Mouse (Mus musculus) brain, embryonic 14.5 days (tissue): ENCODE results near the gene Cdhr2.

Experiments used
- CTCF ChIP-seq: fragments of 200-500 bp; IDR thresholded peaks from 2 replicates; pipeline ENCODE4 v1.5.1; 2012; ENCODE audit warnings: inconsistent platforms, mild to moderate bottlenecking, moderate library complexity, borderline replicate concordance; ENCODE audit not compliant: insufficient read depth, insufficient read length; ENCODE audit errors: extremely low read depth
- POLR2A ChIP-seq: fragments of 200-500 bp; IDR thresholded peaks from 2 replicates; pipeline ENCODE4 v1.6.1; 2012; ENCODE audit warnings: mild to moderate bottlenecking, inconsistent platforms, borderline replicate concordance; ENCODE audit not compliant: poor library complexity, insufficient read depth, insufficient read length, severe bottlenecking; ENCODE audit errors: extremely low read depth

GRCm38 (mm10) chr13:54665062-54665461 lies 36.2 kb upstream of the Cdhr2 start:
- no peak for TF ChIP-seq CTCF
- no peak for TF ChIP-seq POLR2A
